Mouse (Mus musculus): ENCODE data around the gene Gm12695. TPM values are rescaled to one million over a fixed set of nuclear protein-coding genes. Genes with fewer than 3 reads are reported as not detected.

The Gm12695 gene
- polyA plus RNA-seq, 1 experiment from 2014 or later: not detected

DNA sequence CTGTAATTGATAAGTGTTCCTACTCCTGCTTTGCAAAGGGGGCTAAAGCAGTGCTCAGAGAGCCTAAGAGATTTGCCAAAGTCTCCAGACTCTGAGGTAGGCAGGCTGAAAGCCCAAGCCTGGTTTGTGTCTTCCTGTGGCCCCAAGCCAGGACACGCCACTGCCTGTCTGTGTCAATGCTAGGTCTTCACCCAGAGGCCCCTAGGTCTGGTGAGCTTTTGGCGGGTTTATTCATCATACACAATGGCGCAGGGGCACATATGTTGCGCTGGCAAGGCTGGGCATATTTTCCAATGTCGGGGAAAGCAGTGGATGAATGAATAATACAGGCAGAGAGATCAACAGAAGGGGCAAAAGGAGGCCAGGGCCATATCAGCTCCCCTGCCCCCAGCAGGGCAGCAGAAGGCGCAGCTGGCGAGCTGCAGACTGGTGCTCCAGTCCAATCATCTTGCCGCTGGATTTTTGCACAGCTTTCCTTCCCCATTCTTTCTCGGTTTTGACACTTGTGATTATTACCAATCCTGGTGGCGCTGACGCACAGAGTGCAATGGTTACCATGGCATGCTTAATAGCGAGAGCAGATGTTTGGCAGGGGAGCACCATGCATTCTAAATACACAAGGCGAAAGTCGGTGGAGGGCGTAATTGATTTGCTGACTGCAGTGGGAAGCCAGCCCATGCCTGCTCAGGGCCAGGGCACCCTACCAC, 87.3 kb downstream of the Gm12695 start:
- DNase-seq (peak; percentile 36), ATAC-seq (ENCODE audit: insufficient read depth) (peak; percentile 48; the same call in 1 of the 2 replicates)
- H3K9ac ChIP-seq: no peak overlapping the region; the same call in 1 of the 2 replicates
- no peaks in the 10 kb centered on the region for H3K27me3 ChIP-seq (ENCODE audit: insufficient read depth, low read length)
- H3K4me1 ChIP-seq (ENCODE audit: insufficient read depth): no peaks in the 10 kb centered on the region
- H3K4me2 ChIP-seq: no peak overlapping the region
- no peak for TF ChIP-seq CTCF (IDR thresholded peaks at IDR 0.05; ENCODE audit: low read depth)
- no peaks in the 10 kb centered on the region for H3K9me3 ChIP-seq (ENCODE audit: low read depth, low read length)
- no peaks in the 10 kb centered on the region for H3K36me3 ChIP-seq (ENCODE audit: insufficient read depth)
- WGBS: 56% methylated on average over 15 of the region's 15 CpGs
- no peak overlapping the region for H3K4me3 ChIP-seq (ENCODE audit: low read depth, low read length)
- H3K27ac ChIP-seq (ENCODE audit: low read depth): no peak overlapping the region

DNA sequence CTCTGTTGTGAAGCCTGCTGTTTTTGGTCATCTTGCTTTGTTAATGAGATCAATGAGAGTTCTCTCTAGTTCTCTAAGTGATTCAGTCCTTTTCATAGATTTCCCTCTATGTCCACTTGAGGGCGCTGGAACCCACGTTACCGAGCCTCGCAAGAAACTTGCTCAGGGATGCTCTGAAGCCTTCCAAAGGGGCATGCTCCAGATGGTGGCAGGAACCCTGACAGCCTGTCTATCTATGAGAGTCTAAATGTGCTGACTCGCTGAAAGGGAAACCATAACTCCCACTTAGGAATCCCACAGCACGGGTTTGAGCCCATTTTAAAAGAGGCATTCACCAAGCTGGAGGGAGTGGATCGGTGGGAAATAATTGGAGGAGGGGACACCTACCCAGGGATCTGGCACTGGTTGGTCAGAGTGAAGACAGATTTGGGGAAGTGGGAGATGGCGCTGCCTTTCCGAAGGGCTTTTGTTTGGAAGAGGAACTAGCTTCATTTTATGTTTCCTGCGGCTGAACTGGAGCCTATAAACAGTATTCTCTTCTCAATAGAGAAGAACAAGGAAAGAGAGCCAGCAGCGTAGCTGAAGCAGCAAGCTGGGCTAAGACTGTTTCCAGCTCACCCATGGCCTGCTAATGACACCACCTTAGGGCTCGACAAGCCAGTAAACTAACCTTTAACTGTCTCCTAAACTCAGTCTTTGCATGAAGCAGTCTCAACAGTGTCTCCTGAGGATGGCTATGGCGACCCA, 88.2 kb downstream of the Gm12695 start:
- TF ChIP-seq CTCF (IDR thresholded peaks at IDR 0.05; ENCODE audit: low read depth): peak; percentile 75
- ATAC-seq (ENCODE audit: insufficient read depth) (peak; percentile 84; the same call in 1 of the 2 replicates), DNase-seq (peak; percentile 93)
- WGBS: 31% methylated on average over 13 of the region's 13 CpGs
- Histone ChIP-seq H3K27me3 (ENCODE audit: insufficient read depth, low read length) (no peaks in the 10 kb centered on the region), H3K27ac (ENCODE audit: low read depth) (no peak overlapping the region), H3K4me2 (peak overlapping the region; percentile 42), H3K9me3 (ENCODE audit: low read depth, low read length) (no peaks in the 10 kb centered on the region), H3K4me1 (ENCODE audit: insufficient read depth) (no peaks in the 10 kb centered on the region), H3K9ac (no peak overlapping the region), H3K4me3 (ENCODE audit: low read depth, low read length) (no peak overlapping the region), H3K36me3 (ENCODE audit: insufficient read depth) (no peaks in the 10 kb centered on the region)

DNA sequence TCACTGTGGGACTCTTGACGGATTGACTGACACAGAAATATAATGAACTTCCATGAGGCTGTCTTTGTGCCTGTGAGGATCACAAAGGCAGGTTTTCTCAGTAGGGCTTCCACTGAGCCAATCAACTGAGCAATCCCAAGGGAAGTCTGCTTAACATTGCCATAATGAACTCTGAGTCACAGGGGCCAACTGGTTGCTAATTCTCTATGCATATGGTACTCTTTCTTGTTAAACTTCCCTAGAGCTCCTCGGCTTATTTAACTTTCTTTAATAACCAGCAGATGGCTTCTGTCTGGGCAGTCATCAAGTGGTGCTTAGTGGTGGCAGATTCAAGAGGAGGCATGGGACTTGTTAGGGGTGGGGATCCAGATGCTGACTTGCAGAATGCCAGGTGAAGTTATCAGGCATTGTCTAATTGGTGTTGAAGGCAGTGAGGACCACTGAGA, 97.6 kb downstream of the Gm12695 start:
- no peaks in the 10 kb centered on the region for H3K27me3 ChIP-seq (ENCODE audit: insufficient read depth, low read length)
- no peak for TF ChIP-seq CTCF (IDR thresholded peaks at IDR 0.05; ENCODE audit: low read depth)
- H3K4me3 ChIP-seq (ENCODE audit: low read depth, low read length): no peak overlapping the region
- WGBS: 68% methylated on average over 2 of the region's 2 CpGs
- no peak for ATAC-seq (ENCODE audit: insufficient read depth)
- H3K4me2 ChIP-seq: no peak overlapping the region
- no peak overlapping the region for H3K9ac ChIP-seq
- H3K36me3 ChIP-seq (ENCODE audit: insufficient read depth): no peaks in the 10 kb centered on the region
- no peak overlapping the region for H3K27ac ChIP-seq (ENCODE audit: low read depth)
- no peaks in the 10 kb centered on the region for H3K4me1 ChIP-seq (ENCODE audit: insufficient read depth)
- DNase-seq: no peak
- no peaks in the 10 kb centered on the region for H3K9me3 ChIP-seq (ENCODE audit: low read depth, low read length)

DNA sequence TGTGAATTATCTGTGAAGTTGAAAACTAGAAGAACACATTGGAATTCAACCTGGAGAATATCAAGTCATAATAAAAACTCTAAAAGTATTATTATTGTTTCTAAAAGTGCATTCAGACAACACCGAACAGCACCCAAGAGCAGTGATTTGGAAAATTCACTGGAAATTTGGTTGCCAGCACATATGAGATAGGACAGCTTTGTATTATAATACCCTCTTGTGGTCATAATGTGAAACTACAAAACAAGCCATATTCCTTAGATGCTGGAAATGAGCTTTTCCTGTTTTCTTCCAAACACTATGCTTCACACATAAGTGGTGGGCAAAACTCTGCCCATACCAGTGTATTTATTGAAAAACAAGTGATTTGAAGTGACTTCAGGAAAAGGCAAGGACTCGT, 101.5 kb downstream of the Gm12695 start:
- Histone ChIP-seq H3K36me3 (ENCODE audit: insufficient read depth) (no peaks in the 10 kb centered on the region), H3K4me2 (no peak overlapping the region), H3K27ac (ENCODE audit: low read depth) (no peak overlapping the region), H3K9me3 (ENCODE audit: low read depth, low read length) (no peaks in the 10 kb centered on the region), H3K4me3 (ENCODE audit: low read depth, low read length) (no peak overlapping the region), H3K9ac (no peak overlapping the region), H3K4me1 (ENCODE audit: insufficient read depth) (no peaks in the 10 kb centered on the region), H3K27me3 (ENCODE audit: insufficient read depth, low read length) (no peaks in the 10 kb centered on the region)
- TF ChIP-seq CTCF (IDR thresholded peaks at IDR 0.05; ENCODE audit: low read depth): peak; percentile 70
- DNase-seq (peak; percentile 72), ATAC-seq (ENCODE audit: insufficient read depth) (peak; percentile 54)
- 34% methylated on average over 2 of the region's 2 CpGs for WGBS

DNA sequence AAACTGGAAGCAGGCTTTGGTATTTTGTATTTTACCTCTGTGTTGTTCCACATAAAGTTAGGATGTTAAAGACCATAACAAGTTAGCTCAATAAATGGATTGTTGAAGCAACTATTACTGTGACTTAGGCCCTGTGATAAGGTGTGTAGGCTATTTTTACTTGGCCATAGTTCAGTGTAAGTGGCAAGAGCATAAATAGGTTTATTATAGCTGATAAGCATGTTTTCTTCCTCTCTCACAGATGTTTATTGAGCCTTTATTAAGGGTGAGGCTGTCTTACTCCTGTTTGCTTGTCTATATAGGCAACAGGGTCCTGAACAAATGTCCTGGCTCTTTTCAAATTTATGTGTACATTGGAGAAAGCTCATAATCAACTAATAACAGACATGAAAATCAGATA, 104.0 kb downstream of the Gm12695 start:
- Histone ChIP-seq H3K27me3 (ENCODE audit: insufficient read depth, low read length) (no peaks in the 10 kb centered on the region), H3K4me1 (ENCODE audit: insufficient read depth) (no peaks in the 10 kb centered on the region), H3K9me3 (ENCODE audit: low read depth, low read length) (no peaks in the 10 kb centered on the region), H3K27ac (ENCODE audit: low read depth) (no peak overlapping the region), H3K9ac (no peak overlapping the region), H3K36me3 (ENCODE audit: insufficient read depth) (no peaks in the 10 kb centered on the region), H3K4me2 (no peak overlapping the region), H3K4me3 (ENCODE audit: low read depth, low read length) (no peak overlapping the region)
- ATAC-seq (ENCODE audit: insufficient read depth) (no peak), DNase-seq (no peak)
- no peak for TF ChIP-seq CTCF (IDR thresholded peaks at IDR 0.05; ENCODE audit: low read depth)

DNA sequence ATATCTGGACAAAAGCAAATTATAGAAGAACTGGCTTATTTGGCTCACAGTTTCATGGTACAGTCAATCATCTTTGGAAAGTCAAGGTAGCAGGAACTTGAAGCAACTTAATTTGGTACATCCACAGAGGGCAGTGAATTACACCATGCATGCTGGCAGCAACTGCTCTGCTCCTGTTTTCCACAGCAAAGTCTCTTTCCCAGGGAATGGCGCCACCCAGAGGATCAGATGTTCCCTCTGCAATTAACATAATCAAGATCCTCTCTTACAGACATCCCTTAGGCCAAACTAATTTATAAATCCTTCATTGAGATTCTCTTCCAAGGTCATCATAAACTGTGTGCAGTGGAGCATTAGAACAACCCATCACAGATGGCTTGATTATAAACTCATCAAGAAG, 104.8 kb downstream of the Gm12695 start:
- Histone ChIP-seq H3K27me3 (ENCODE audit: insufficient read depth, low read length) (no peaks in the 10 kb centered on the region), H3K36me3 (ENCODE audit: insufficient read depth) (no peaks in the 10 kb centered on the region), H3K9me3 (ENCODE audit: low read depth, low read length) (no peaks in the 10 kb centered on the region), H3K4me3 (ENCODE audit: low read depth, low read length) (no peak overlapping the region), H3K27ac (ENCODE audit: low read depth) (no peak overlapping the region), H3K9ac (no peak overlapping the region), H3K4me1 (ENCODE audit: insufficient read depth) (no peaks in the 10 kb centered on the region), H3K4me2 (no peak overlapping the region)
- peak; percentile 27; the same call in 1 of the 2 replicates for TF ChIP-seq CTCF (IDR thresholded peaks at IDR 0.05; ENCODE audit: low read depth)
- 17% methylated on average over 1 of the region's 1 CpGs for WGBS
- DNase-seq: peak; percentile 19
- no peak for ATAC-seq (ENCODE audit: insufficient read depth)

Other genes starting within 250 kb of the Gm12695 start
- gene Cyp2j6, start 231.5 kb downstream of the Gm12695 start, polyA plus RNA-seq (2014; fragmentation: Nextera tagmentation; extraction: Ambion mirVana): 5.8 and 6.5 TPM in 2 replicates
- 2.5 and 3.0 TPM in 2 replicates for gene Cyp2j9, start 193.6 kb downstream of the Gm12695 start, polyA plus RNA-seq (2014; fragmentation: Nextera tagmentation; extraction: Ambion mirVana)
- not detected in 2 replicates for gene Cyp2j5, start 121.0 kb downstream of the Gm12695 start, polyA plus RNA-seq (2014; fragmentation: Nextera tagmentation; extraction: Ambion mirVana)